Mouse (Mus musculus) heart, adult 2 months (tissue): ENCODE data around the gene C530008M17Rik. TPM values are rescaled to one million over a fixed set of nuclear protein-coding genes. Genes with fewer than 3 reads are reported as not detected.

Experiments
- DNase-seq, 2 experiments: peaks; one replicate each; pipeline ENCODE4 v3.0.0; 2021
- H3K27ac ChIP-seq: fragments of 200-600 bp; 2 replicates; pipeline ENCODE4 v1.8.1; 2022
- H3K27me3 ChIP-seq: fragments of 200-500 bp; 2 replicates; pipeline ENCODE4 v1.6.1; 2012; ENCODE audit warnings: mild to moderate bottlenecking, low read length, inconsistent platforms, mixed read lengths; ENCODE audit not compliant: control insufficient read depth, insufficient read depth
- H3K36me3 ChIP-seq: fragments of 200-500 bp; 2 replicates; pipeline ENCODE4 v1.6.1; 2012; ENCODE audit warnings: low read length, inconsistent platforms; ENCODE audit not compliant: control insufficient read depth, insufficient read depth
- H3K4me1 ChIP-seq: fragments of 200-500 bp; 2 replicates; pipeline ENCODE4 v1.6.1; 2011; ENCODE audit warnings: low read length; ENCODE audit not compliant: control insufficient read depth, insufficient read depth
- H3K4me3 ChIP-seq: fragments of 200-600 bp; 2 replicates; pipeline ENCODE4 v1.8.1; 2022
- H3K79me2 ChIP-seq: fragments of 200-500 bp; replicated peaks from 2 replicates; pipeline ENCODE4 v1.6.1; 2012; ENCODE audit warnings: mild to moderate bottlenecking, inconsistent platforms, low read length, moderate library complexity, mixed read lengths; ENCODE audit not compliant: control insufficient read depth, insufficient read depth
- H3K9ac ChIP-seq: fragments of 200-500 bp; 2 replicates; pipeline ENCODE4 v1.6.1; 2012; ENCODE audit warnings: low read depth, mild to moderate bottlenecking, control low read depth, inconsistent platforms, low read length, mixed read lengths
- CTCF ChIP-seq: fragments of 200-600 bp; IDR thresholded peaks from 2 replicates; pipeline ENCODE4 v1.8.1; 2022; ENCODE audit warnings: antibody characterized with exemption, mild to moderate bottlenecking, moderate library complexity
- EP300 ChIP-seq: fragments of 200-500 bp; IDR thresholded peaks from 2 replicates; pipeline ENCODE4 v1.6.1; 2011; ENCODE audit warnings: low read depth, low read length, control low read depth; ENCODE audit not compliant: insufficient read depth
- POLR2A ChIP-seq: fragments of 200-500 bp; IDR thresholded peaks from 2 replicates; pipeline ENCODE4 v1.6.1; 2011; ENCODE audit warnings: mild to moderate bottlenecking, low read depth, low read length, control low read depth; ENCODE audit not compliant: insufficient read depth
- WGBS: fragments of 180-500 bp; shearing (Covaris S2); methylation state at CpG from one replicate; pipeline ENCODE4 v1.1.7; 2018; 5-methylcytosine and 5-hydroxymethylcytosine counted together
- intact Hi-C: fragments of 180-260 bp; cut with DNase I; formaldehyde crosslinking; loops from one replicate; pipeline ENCODE4 v1.15.1; 2025
- polyA plus RNA-seq: library from polyadenylated mRNA; depleted of rRNA; stranded (reverse); fragments of >200 nt; gene quantifications from 2 replicates; pipeline ENCODE4 v1.2.3, GENCODE M21; 2012
- total RNA-seq, 2 experiments: library from RNA; stranded (reverse); gene quantifications; 2 replicates each; pipeline ENCODE4 v1.2.3; 2021

Gene C530008M17Rik
- total and polyA plus RNA-seq, 3 experiments: 1.5 to 5.4 (median 2.4) TPM

GRCm38 (mm10) chr5:76623759-76624158 is 32.6 kb upstream of the C530008M17Rik start:
- Histone ChIP-seq H3K36me3 (no peaks in the 10 kb centered on the region), H3K9ac (no peak overlapping the region)

GRCm38 (mm10) chr5:76627770-76628169 is 28.5 kb upstream of the C530008M17Rik start:
- 68% methylated on average over 1 of the region's 1 CpGs for WGBS
- H3K4me1 ChIP-seq: no peaks in the 10 kb centered on the region
- no peak for DNase-seq
- no peak overlapping the region for H3K9ac ChIP-seq
- intact Hi-C loops: no loop called here
- H3K79me2 ChIP-seq: no peaks in the 10 kb centered on the region
- no peaks in the 10 kb centered on the region; the same call in 1 of the 2 replicates for H3K36me3 ChIP-seq
- no peak overlapping the region for H3K4me3 ChIP-seq
- no peaks in the 10 kb centered on the region for H3K27me3 ChIP-seq
- no peak overlapping the region for H3K27ac ChIP-seq
- no peak for TF ChIP-seq POLR2A

More at GRCm38 (mm10) chr5:76623759-76624158, 32.6 kb upstream of the C530008M17Rik start:
- Histone ChIP-seq H3K27me3 (no peaks in the 10 kb centered on the region), H3K79me2 (no peaks in the 10 kb centered on the region), H3K27ac (no peak overlapping the region), H3K4me1 (no peaks in the 10 kb centered on the region), H3K4me3 (no peak overlapping the region)
- no peak for DNase-seq
- TF ChIP-seq CTCF (no peak), POLR2A (no peak), EP300 (no peak)
- intact Hi-C loops: no loop called here
- WGBS: 98% methylated on average over 9 of the region's 9 CpGs

- no peaks in the 10 kb centered on the region; the same call in 1 of the 2 replicates for H3K36me3 ChIP-seq
- DNase-seq: no peak
- TF ChIP-seq EP300: no peak
- TF ChIP-seq CTCF: no peak
- no peak for TF ChIP-seq POLR2A
- no peak overlapping the region for H3K9ac ChIP-seq
- H3K27ac ChIP-seq: no peak overlapping the region
- no peak overlapping the region for H3K4me3 ChIP-seq
- no peaks in the 10 kb centered on the region for H3K4me1 ChIP-seq
- H3K79me2 ChIP-seq: no peaks in the 10 kb centered on the region
- intact Hi-C loops: no loop called here
- no peaks in the 10 kb centered on the region for H3K27me3 ChIP-seq
- WGBS: 68% methylated on average over 10 of the region's 10 CpGs
Observed at GRCm38 (mm10) chr5:76634012-76634411, 22.3 kb upstream of the C530008M17Rik start.

- WGBS: 50% methylated on average over 2 of the region's 2 CpGs
- intact Hi-C loops: no loop called here
- Histone ChIP-seq H3K36me3 (no peaks in the 10 kb centered on the region; the same call in 1 of the 2 replicates), H3K4me1 (no peaks in the 10 kb centered on the region), H3K9ac (no peak overlapping the region), H3K27ac (no peak overlapping the region), H3K4me3 (no peak overlapping the region), H3K79me2 (no peaks in the 10 kb centered on the region), H3K27me3 (no peaks in the 10 kb centered on the region)
- TF ChIP-seq EP300 (no peak), POLR2A (no peak), CTCF (no peak)
- DNase-seq: no peak
Observed at GRCm38 (mm10) chr5:76635592-76635991, 20.7 kb upstream of the C530008M17Rik start.

GRCm38 (mm10) chr5:76642076-76642475 is 14.2 kb upstream of the C530008M17Rik start:
- intact Hi-C loops: no loop called here

GRCm38 (mm10) chr5:76644234-76644633 is 12.1 kb upstream of the C530008M17Rik start:
- Histone ChIP-seq H3K27me3 (no peaks in the 10 kb centered on the region), H3K36me3 (no peaks in the 10 kb centered on the region), H3K79me2 (no peaks in the 10 kb centered on the region), H3K4me1 (no peaks in the 10 kb centered on the region), H3K9ac (no peak overlapping the region), H3K4me3 (no peak overlapping the region), H3K27ac (no peak overlapping the region)
- 95% methylated on average over 7 of the region's 7 CpGs for WGBS
- intact Hi-C loops: no loop called here
- no peak for DNase-seq
- TF ChIP-seq CTCF (no peak), EP300 (no peak), POLR2A (no peak)

More at GRCm38 (mm10) chr5:76642076-76642475, 14.2 kb upstream of the C530008M17Rik start:
- TF ChIP-seq POLR2A (no peak), CTCF (no peak), EP300 (no peak)
- 81% methylated on average over 4 of the region's 4 CpGs for WGBS
- Histone ChIP-seq H3K27me3 (no peaks in the 10 kb centered on the region), H3K9ac (no peak overlapping the region), H3K27ac (no peak overlapping the region), H3K4me3 (no peak overlapping the region), H3K36me3 (no peaks in the 10 kb centered on the region), H3K79me2 (no peaks in the 10 kb centered on the region), H3K4me1 (no peaks in the 10 kb centered on the region)
- no peak for DNase-seq
